ENCODE assay signal across 17 mouse cellular contexts in the genomic region with DNA sequence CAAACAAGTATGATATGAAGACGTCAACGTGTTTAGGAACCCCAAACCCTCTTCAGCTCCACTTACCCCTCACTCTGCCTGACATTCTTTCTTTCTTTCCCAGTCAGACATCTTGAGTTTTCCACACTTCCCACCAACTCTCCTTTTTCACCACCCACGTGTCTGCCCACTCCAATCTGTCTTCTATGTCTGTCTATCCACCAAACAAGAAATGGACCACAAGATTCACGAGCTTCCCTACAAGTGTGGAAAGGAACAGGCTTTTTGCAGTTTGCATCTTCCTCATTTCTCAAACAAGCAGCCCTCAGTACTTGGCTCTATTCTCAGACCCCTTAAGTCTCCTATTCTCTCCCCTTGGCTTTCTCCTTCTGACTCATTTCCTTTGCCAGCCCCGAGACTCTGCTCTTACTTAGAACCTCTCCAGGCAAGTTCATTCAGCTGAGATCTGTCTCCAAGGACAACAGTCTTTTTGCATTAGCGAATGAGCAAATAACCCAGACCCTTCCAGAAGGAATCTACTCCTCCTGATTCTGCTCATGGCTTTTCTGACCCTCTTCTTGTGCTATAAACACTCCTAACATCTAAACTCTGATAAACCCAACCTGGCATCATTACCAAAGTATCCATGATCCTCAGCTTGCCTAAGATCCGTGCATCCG.
DNase-seq lines count a peak whose midpoint lies in the region; TF ChIP-seq lines count a peak whose summit lies in the region.
"Had no signal": no experiment of that assay in that cellular context is flagged by ENCODE, and none has a peak within 500 bp of the region (broad histone marks: within the 10 kb centered on the region; RNA-seq: fewer than 3 reads in every experiment).

No protein-coding gene starts in this region.

- DNase-seq in layer of hippocampus, adult 18-20 months (ENCODE audit: low spot score in 2 of 2), result peak; percentile 60 to 75
- no peak for DNase-seq in layer of hippocampus, adult 11-12 months (ENCODE audit: low spot score)
- peak; percentile 8 for DNase-seq in CH12.LX (ENCODE audit: extremely low read depth)
- DNase-seq in lung, postnatal 4 days, result no peak
- no peak for DNase-seq in retina, embryonic 14.5 days (ENCODE audit: low spot score)
- DNase-seq: cerebellum, postnatal 10 days; gastrocnemius, postnatal 36 days; heart, postnatal 14 days; kidney, adult 18-20 months; kidney, postnatal 10 days; lung, postnatal 14 days; thymus, adult 2 months had no signal

- no peak for TF ChIP-seq POLR2A in CH12.LX (IDR thresholded peaks at IDR 0.05; ENCODE audit: low read depth, low read length)
- no peak for TF ChIP-seq POLR2A in cortical plate, adult 2 months (IDR thresholded peaks at IDR 0.05; ENCODE audit: extremely low read depth, insufficient read depth, low read length)
- TF ChIP-seq POLR2A in olfactory bulb, adult 2 months (IDR thresholded peaks at IDR 0.05; ENCODE audit: insufficient read depth, low read depth, low read length), result no peak

- no peaks in the 10 kb centered on the region for H3K79me2 ChIP-seq in CH12.LX (replicated peaks; ENCODE audit: control insufficient read depth, extremely low read depth, insufficient read depth, poor library complexity, severe bottlenecking)

- H3K4me3 ChIP-seq in CH12.LX (replicated peaks in 1 of 3; ENCODE audit: low read depth in 2 of 3, low read length in 2 of 3, poor library complexity in 1 of 3), result no peak overlapping the region
- no peak overlapping the region for H3K4me3 ChIP-seq in cortical plate, adult 2 months (ENCODE audit: insufficient read depth, low read length)
- H3K4me3 ChIP-seq in olfactory bulb, adult 2 months (ENCODE audit: insufficient read depth, low read depth, low read length), result no peak overlapping the region
- H3K4me3 ChIP-seq: forebrain, embryonic 15.5 days had no signal

- H3K27ac ChIP-seq in CH12.LX (ENCODE audit: insufficient read depth, low read depth), result no peak overlapping the region
- H3K27ac ChIP-seq in cortical plate, adult 2 months (ENCODE audit: insufficient read depth, low read length), result peak overlapping the region; percentile 71
- H3K27ac ChIP-seq in olfactory bulb, adult 2 months (ENCODE audit: insufficient read depth, low read depth, low read length), result peak overlapping the region; percentile 4; the same call in 1 of the 2 replicates
- H3K27ac ChIP-seq: forebrain, embryonic 15.5 days; hindbrain, embryonic 14.5 days had no signal

- H3K9ac ChIP-seq in CH12.LX (ENCODE audit: insufficient read depth, low read depth), result no peak overlapping the region
- H3K9ac ChIP-seq: forebrain, embryonic 15.5 days; hindbrain, embryonic 14.5 days had no signal

- H3K4me1 ChIP-seq in CH12.LX (ENCODE audit: control insufficient read depth in 1 of 2, insufficient read depth in 2 of 2), result peaks cover 2 to 5% of the 10 kb centered on the region in 2 experiments; a peak in 2 of 4 replicates
- peaks cover 5% of the 10 kb centered on the region for H3K4me1 ChIP-seq in cortical plate, adult 2 months (ENCODE audit: control insufficient read depth, insufficient read depth, low read length)
- peaks cover 2% of the 10 kb centered on the region; the same call in 1 of the 2 replicates for H3K4me1 ChIP-seq in olfactory bulb, adult 2 months (ENCODE audit: control insufficient read depth, insufficient read depth, low read length)
- H3K4me1 ChIP-seq: forebrain, embryonic 15.5 days had no signal

- H3K4me2 ChIP-seq in CH12.LX (ENCODE audit: insufficient read depth, low read depth, poor library complexity, severe bottlenecking), result peak overlapping the region; percentile 24
- H3K4me2 ChIP-seq: forebrain, embryonic 15.5 days; heart, embryonic 11.5 days; hindbrain, embryonic 14.5 days had no signal

- WGBS in olfactory bulb, adult 2 months, result 52% methylated on average over 8 of the region's 8 CpGs

- TF ChIP-seq RAD21 in CH12.LX (IDR thresholded peaks at IDR 0.05; ENCODE audit: low read depth, low read length), result no peak

- no peak for TF ChIP-seq EP300 in CH12.LX (IDR thresholded peaks at IDR 0.05; ENCODE audit: low read length)

- no peaks in the 10 kb centered on the region for H3K9me3 ChIP-seq in CH12.LX (replicated peaks; ENCODE audit: low read length)
- H3K9me3 ChIP-seq: forebrain, embryonic 15.5 days had no signal

- no peaks in the 10 kb centered on the region for H3K36me3 ChIP-seq in CH12.LX (replicated peaks in 1 of 2; ENCODE audit: control insufficient read depth in 1 of 2, insufficient read depth in 1 of 2, low read length in 1 of 2)
- H3K36me3 ChIP-seq: forebrain, embryonic 15.5 days had no signal

- TF ChIP-seq CTCF in CH12.LX (conservative IDR thresholded peaks at IDR 0.05 in 1 of 2, IDR thresholded peaks at IDR 0.05 in 1 of 2; ENCODE audit: low read depth in 2 of 2, low read length in 2 of 2), result no peak
- no peak for TF ChIP-seq CTCF in cortical plate, adult 2 months (IDR thresholded peaks at IDR 0.05; ENCODE audit: extremely low read depth, insufficient read depth, low read length)
- no peak for TF ChIP-seq CTCF in olfactory bulb, adult 2 months (IDR thresholded peaks at IDR 0.05; ENCODE audit: insufficient read depth, low read depth, low read length)

- no peaks in the 10 kb centered on the region for H3K27me3 ChIP-seq in CH12.LX (replicated peaks)
- H3K27me3 ChIP-seq: forebrain, embryonic 15.5 days had no signal

- in situ Hi-C loops in CH12.LX (cut with MboI; ENCODE audit: low pct_ligation_motif_present, low pct_unique_long_range_greater_than_20kb, low sequenced_read_pairs), result no loop called here

- dilution Hi-C loops in CH12.LX (cut with MboI; ENCODE audit: extremely low pct_ligation_motif_present, extremely low pct_unique_long_range_greater_than_20kb, low sequenced_read_pairs), result no loop called here

TF ChIP-seq in CH12.LX, 34 proteins besides CTCF, POLR2A, EP300 and RAD21:
- TF ChIP-seq JUND (conservative IDR thresholded peaks at IDR 0.05; ENCODE audit: low read depth, low read length), result no peak
- TF ChIP-seq PAX5 (IDR thresholded peaks at IDR 0.05; ENCODE audit: low read length), result no peak
- no peak for TF ChIP-seq ZNF384 (IDR thresholded peaks at IDR 0.05; ENCODE audit: low read depth, low read length)
- no peak for TF ChIP-seq SMC3 (IDR thresholded peaks at IDR 0.05; ENCODE audit: low read depth, low read length)
- TF ChIP-seq JUN (IDR thresholded peaks at IDR 0.05; ENCODE audit: insufficient read depth, low read depth, low read length), result no peak
- TF ChIP-seq ETS1 (conservative IDR thresholded peaks at IDR 0.05; ENCODE audit: low read depth, low read length), result no peak
- no peak for TF ChIP-seq ZMIZ1 (IDR thresholded peaks at IDR 0.05; ENCODE audit: low read depth, low read length)
- no peak for TF ChIP-seq MAFK (IDR thresholded peaks at IDR 0.05; ENCODE audit: insufficient replicate concordance, low read length)
- no peak for TF ChIP-seq NRF1 (IDR thresholded peaks at IDR 0.05; ENCODE audit: low read depth, low read length)

Comparison
In these comparisons a context has a peak if more than half of its experiments do, and no peak if none do; other contexts are left out.
1. DNase-seq: peak in layer of hippocampus, adult 18-20 months (2 of 2) and CH12.LX (single experiment); none in layer of hippocampus, adult 11-12 months (single experiment), lung, postnatal 4 days (0 of 2) and retina, embryonic 14.5 days (single experiment).